Mouse (Mus musculus) leukemia stem cell, adult 10-12 weeks (primary cell): Measurements from ENCODE around the gene Mrpl30. TPM values are rescaled to one million over a fixed set of nuclear protein-coding genes. Genes with fewer than 3 reads are reported as not detected.

ENCODE experiments used
- polyA plus RNA-seq: library from polyadenylated mRNA; stranded (reverse); fragments of >175 nt; gene quantifications from 2 replicates; pipeline ENCODE4 v1.2.3, GENCODE M21; 2012; ENCODE audit warnings: low replicate concordance

Gene Mrpl30
- polyA plus RNA-seq, result 4.0 and 47.8 TPM in 2 replicates

DNA sequence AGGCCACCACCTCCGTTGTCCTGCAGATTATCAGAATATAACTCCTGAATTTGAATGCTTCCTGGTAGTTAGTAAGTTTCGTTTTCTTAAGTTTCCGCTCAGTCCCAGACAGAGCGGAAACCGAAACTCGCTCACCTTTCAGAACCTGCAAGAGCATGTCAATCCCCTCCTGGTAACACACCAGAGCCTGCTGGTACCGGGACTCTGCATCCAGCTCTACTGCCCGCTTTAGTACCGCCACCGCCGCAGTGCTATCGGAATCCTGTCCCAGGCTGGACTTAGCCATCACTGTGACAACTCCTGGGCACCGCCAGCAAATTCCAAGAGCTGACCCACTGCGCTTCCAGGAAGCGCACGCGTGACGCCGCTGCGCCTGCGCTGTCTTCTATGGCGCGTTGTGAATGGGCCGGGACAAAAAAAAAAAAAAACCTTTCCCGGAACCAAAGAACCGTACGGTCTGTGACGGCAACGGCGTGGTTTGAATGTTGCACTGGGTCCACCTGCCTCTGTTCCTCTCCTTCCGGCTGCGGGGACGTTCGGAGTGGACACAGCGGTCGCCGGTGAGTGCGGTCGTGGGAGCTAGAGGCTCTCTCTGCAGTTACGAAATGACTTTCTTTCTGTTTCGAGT lies at the start of gene Mrpl30, which contains the start of gene Mitd1:
Gene Mrpl30, plus strand, starts transcription at position 453 of the 628 bp plus-strand sequence.
Gene Mitd1, minus strand, starts transcription at position 387 of the 628 bp plus-strand sequence.

DNA sequence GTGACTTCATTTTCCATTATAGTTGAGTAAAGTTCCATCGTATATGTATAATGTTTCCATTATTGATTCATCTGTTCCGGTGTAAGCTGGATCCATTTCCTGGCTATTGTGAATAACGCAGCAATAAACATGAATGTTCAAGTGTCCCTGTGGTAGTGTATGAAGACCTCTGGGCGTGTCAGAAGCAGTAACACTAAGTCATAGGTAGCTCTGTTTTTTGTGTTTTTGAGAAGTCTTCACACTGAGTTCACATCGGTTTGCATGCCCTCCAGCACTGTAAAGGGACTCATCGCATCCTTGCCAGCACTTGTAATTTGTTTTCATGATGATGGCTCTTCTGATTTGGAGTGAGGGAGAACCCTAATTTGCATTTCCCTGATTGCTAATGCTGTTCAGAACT lies 24.0 kb upstream of the Mrpl30 start, which contains the start of gene Tsga10:
Gene Tsga10, minus strand, starts transcription at position 144 of the 400 bp plus-strand sequence.

DNA sequence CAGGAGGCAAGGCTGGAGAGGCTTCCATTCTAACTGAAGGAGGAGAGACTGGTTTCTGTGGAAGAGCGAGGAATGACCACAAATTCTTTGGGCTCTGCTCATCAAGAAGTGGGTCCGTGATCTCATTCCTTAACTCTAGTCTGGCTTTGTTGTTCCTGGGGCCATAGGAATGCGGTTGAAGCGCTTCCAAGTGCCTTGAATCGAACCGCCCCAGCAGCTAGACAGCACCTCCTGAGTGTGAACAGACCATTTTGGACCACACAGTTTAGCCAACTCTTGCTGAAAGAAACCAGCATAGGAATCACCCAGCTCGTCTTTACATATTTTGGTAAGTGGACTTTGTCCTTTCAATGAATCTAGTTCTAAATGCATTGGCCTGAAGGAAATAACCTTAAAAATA lies 18.6 kb upstream of the Mrpl30 start, which contains the start of gene Lipt1:
Gene Lipt1, plus strand, starts transcription at position 35 of the 400 bp plus-strand sequence.

DNA sequence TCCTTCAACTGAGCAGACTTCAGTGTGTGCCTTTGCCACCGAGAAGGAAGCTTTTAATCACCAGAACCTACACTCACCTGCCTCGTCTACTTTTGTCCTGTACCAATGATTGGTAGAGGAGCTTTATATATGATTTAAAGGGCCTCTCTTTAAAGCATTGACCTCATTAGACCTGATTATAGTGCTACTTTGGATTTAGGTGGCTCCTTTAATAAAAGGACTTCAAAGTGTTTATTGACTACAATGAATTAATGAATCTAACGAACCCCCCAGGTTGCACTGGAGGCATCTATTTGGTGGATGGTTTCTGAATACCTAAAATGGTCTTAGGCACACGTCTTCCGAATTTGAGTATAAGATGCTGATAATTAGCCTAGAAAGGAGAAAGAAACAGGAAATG lies 26.1 kb downstream of the Mrpl30 start, which contains the start of gene Lyg2:
Gene Lyg2, minus strand, starts transcription at position 101 of the 400 bp plus-strand sequence.

Other genes with a start within 250 kb of the Mrpl30 start
- gene 2010300C02Rik, start 170.4 kb upstream of the Mrpl30 start, polyA plus RNA-seq, result 0.27 and 0.39 TPM in 2 replicates
- gene Tsga10, start 24.0 kb upstream of the Mrpl30 start, polyA plus RNA-seq, result 0.06 and 0.26 TPM in 2 replicates
- gene Lipt1, start 18.7 kb upstream of the Mrpl30 start, polyA plus RNA-seq, result 0.19 and 0.24 TPM in 2 replicates
- 0.54 and 3.8 TPM in 2 replicates for gene Mitd1, start 66 bp upstream of the Mrpl30 start, polyA plus RNA-seq
- not detected in 2 replicates for gene Lyg2, start 26.0 kb downstream of the Mrpl30 start, polyA plus RNA-seq
- gene Lyg1, start 67.3 kb downstream of the Mrpl30 start, polyA plus RNA-seq, result not detected in 2 replicates
- 0.23 and 2.7 TPM in 2 replicates for gene Txndc9, start 107.4 kb downstream of the Mrpl30 start, polyA plus RNA-seq
- gene Eif5b, start 107.5 kb downstream of the Mrpl30 start, polyA plus RNA-seq, result 10.5 and 12.8 TPM in 2 replicates
- 12.4 and 13.2 TPM in 2 replicates for gene Rev1, start 239.3 kb downstream of the Mrpl30 start, polyA plus RNA-seq